In the genomic region with DNA sequence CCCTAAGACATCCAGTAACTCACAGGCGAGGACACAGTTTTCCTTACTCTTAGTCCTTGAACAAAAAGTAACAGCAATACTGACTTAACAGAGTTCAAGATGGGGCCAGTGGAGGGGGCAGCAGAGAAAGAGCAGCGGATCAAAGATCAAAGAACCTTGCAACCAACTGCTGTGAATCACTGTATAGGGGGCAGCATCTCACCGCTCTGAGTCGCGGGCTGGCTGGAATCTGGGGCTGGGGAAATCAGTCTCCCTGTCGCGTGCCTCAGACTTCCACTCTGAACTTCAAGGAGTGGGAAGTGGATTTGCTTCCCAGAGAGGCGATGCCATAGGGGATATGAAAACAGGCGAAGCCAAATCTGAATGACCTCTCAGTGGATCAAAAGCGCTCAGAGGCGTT, we compare ENCODE assay signal across 9 mouse cellular contexts. TPM values are rescaled to one million over a fixed set of nuclear protein-coding genes. Genes with fewer than 3 reads are reported as not detected.
DNase-seq lines count a peak whose midpoint lies in the region; ATAC-seq lines count a peak whose summit lies in the region.
"Had no signal": no experiment of that assay in that cellular context is flagged by ENCODE, and none has a peak within 500 bp of the region (broad histone marks: within the 10 kb centered on the region; RNA-seq: fewer than 3 reads in every experiment).

No protein-coding gene starts in this region.

- no peak overlapping the region for H3K4me2 ChIP-seq in embryonic facial prominence, embryonic 11.5 days (ENCODE audit: low read depth, low read length)
- H3K4me2 ChIP-seq in hindbrain, embryonic 14.5 days (replicated peaks): peak overlapping the region; percentile 78; the same call in 1 of the 2 replicates
- peak overlapping the region; percentile 24; the same call in 1 of the 2 replicates for H3K4me2 ChIP-seq in stomach, embryonic 16.5 days (ENCODE audit: low read depth, low read length)

- H3K27me3 ChIP-seq in embryonic facial prominence, embryonic 11.5 days (ENCODE audit: control insufficient read depth, insufficient read depth, low read length): peaks cover 9% of the 10 kb centered on the region
- peaks cover 13% of the 10 kb centered on the region; the same call in 1 of the 2 replicates for H3K27me3 ChIP-seq in hindbrain, embryonic 14.5 days (ENCODE audit: control insufficient read depth, insufficient read depth, low read length)
- H3K27me3 ChIP-seq in stomach, embryonic 16.5 days (ENCODE audit: control insufficient read depth, insufficient read depth, low read length): peaks cover 14% of the 10 kb centered on the region

- no peaks in the 10 kb centered on the region for H3K36me3 ChIP-seq in embryonic facial prominence, embryonic 11.5 days (replicated peaks; ENCODE audit: control insufficient read depth, insufficient read depth, low read depth, low read length)
- no peaks in the 10 kb centered on the region for H3K36me3 ChIP-seq in hindbrain, embryonic 14.5 days (replicated peaks; ENCODE audit: control insufficient read depth, insufficient read depth)
- no peaks in the 10 kb centered on the region for H3K36me3 ChIP-seq in stomach, embryonic 16.5 days (ENCODE audit: control insufficient read depth, insufficient read depth, low read length)

- H3K4me3 ChIP-seq in embryonic facial prominence, embryonic 11.5 days (ENCODE audit: low read depth, low read length): no peak overlapping the region
- H3K4me3 ChIP-seq in hindbrain, embryonic 14.5 days (replicated peaks; ENCODE audit: low read length): no peak overlapping the region
- H3K4me3 ChIP-seq in stomach, embryonic 16.5 days (replicated peaks; ENCODE audit: low read length): no peak overlapping the region

- no peak overlapping the region for H3K9ac ChIP-seq in embryonic facial prominence, embryonic 11.5 days (replicated peaks; ENCODE audit: low read length)
- H3K9ac ChIP-seq in hindbrain, embryonic 14.5 days: no peak overlapping the region
- H3K9ac ChIP-seq in stomach, embryonic 16.5 days (ENCODE audit: low read length): no peak overlapping the region

- WGBS in embryonic facial prominence, embryonic 11.5 days: 1% methylated on average over 11 of the region's 11 CpGs
- 1% methylated on average over 11 of the region's 11 CpGs for WGBS in hindbrain, embryonic 14.5 days
- WGBS in stomach, embryonic 16.5 days: 2% methylated on average over 11 of the region's 11 CpGs

- H3K27ac ChIP-seq in embryonic facial prominence, embryonic 11.5 days (replicated peaks; ENCODE audit: low read depth, low read length): no peak overlapping the region
- no peak overlapping the region for H3K27ac ChIP-seq in hindbrain, embryonic 14.5 days
- H3K27ac ChIP-seq in stomach, embryonic 16.5 days (ENCODE audit: low read length): no peak overlapping the region
- H3K27ac ChIP-seq: macrophage had no signal

- no peak for ATAC-seq in embryonic facial prominence, embryonic 11.5 days (replicated peaks; ENCODE audit: insufficient number of reproducible peaks, low FRiP score, low TSS enrichment, low read depth)
- ATAC-seq in hindbrain, embryonic 14.5 days (ENCODE audit: low FRiP score): no peak
- no peak for ATAC-seq in stomach, embryonic 16.5 days (ENCODE audit: insufficient read depth, low FRiP score)

- peaks cover 4% of the 10 kb centered on the region for H3K4me1 ChIP-seq in embryonic facial prominence, embryonic 11.5 days (ENCODE audit: control insufficient read depth, insufficient read depth, low read length)
- peaks cover 6% of the 10 kb centered on the region; the same call in 1 of the 2 replicates for H3K4me1 ChIP-seq in hindbrain, embryonic 14.5 days (replicated peaks; ENCODE audit: control insufficient read depth, insufficient read depth, low read length)
- H3K4me1 ChIP-seq in stomach, embryonic 16.5 days (ENCODE audit: control insufficient read depth, insufficient read depth, low read length): peaks cover 8% of the 10 kb centered on the region

- H3K9me3 ChIP-seq in embryonic facial prominence, embryonic 11.5 days (replicated peaks; ENCODE audit: control insufficient read depth, low read length): no peaks in the 10 kb centered on the region
- H3K9me3 ChIP-seq in hindbrain, embryonic 14.5 days (ENCODE audit: control insufficient read depth, low read length): no peaks in the 10 kb centered on the region
- H3K9me3 ChIP-seq in stomach, embryonic 16.5 days (replicated peaks; ENCODE audit: control insufficient read depth, low read length): no peaks in the 10 kb centered on the region

- DNase-seq in ovary, postnatal 36 days (ENCODE audit: low spot score): peak; percentile 17
- no peak for DNase-seq in ovary, adult 18-20 months (ENCODE audit: low spot score)
- DNase-seq in embryonic facial prominence, embryonic 11.5 days (ENCODE audit: low spot score): peak; percentile 67
- DNase-seq in hindbrain, embryonic 14.5 days (ENCODE audit: low spot score): peak; percentile 37
- peak; percentile 13 for DNase-seq in lung, postnatal 10 days
- DNase-seq in spleen, postnatal 4 days (ENCODE audit: low spot score in 2 of 2): no peak
- no peak for DNase-seq in adipocyte (ENCODE audit: low spot score)

RNA-seq across cellular contexts. Expression of a gene that starts 1.8 kb away (rescaled TPM):
- polyA plus RNA-seq in embryonic facial prominence, embryonic 11.5 days (2014; fragmentation: Nextera tagmentation; extraction: Ambion mirVana): 1.6 and 2.1 TPM in 2 replicates
- 3.1 and 3.9 TPM in 2 replicates for polyA plus RNA-seq in hindbrain, embryonic 14.5 days (2014; fragmentation: Nextera tagmentation; extraction: Ambion mirVana)
- polyA plus RNA-seq in stomach, embryonic 16.5 days (2015; fragmentation: Nextera tagmentation; extraction: Ambion mirVana): 3.8 and 4.1 TPM in 2 replicates

Comparison
In these comparisons a context has a peak if more than half of its experiments do, and no peak if none do; other contexts are left out.
1. DNase-seq: peak in ovary, postnatal 36 days (single experiment), embryonic facial prominence, embryonic 11.5 days (single experiment), hindbrain, embryonic 14.5 days (single experiment) and lung, postnatal 10 days (single experiment); none in ovary, adult 18-20 months (single experiment), spleen, postnatal 4 days (0 of 2) and adipocyte (single experiment).